Mouse (Mus musculus): Measurements from ENCODE around the gene Evpl.

The Evpl gene

DNA sequence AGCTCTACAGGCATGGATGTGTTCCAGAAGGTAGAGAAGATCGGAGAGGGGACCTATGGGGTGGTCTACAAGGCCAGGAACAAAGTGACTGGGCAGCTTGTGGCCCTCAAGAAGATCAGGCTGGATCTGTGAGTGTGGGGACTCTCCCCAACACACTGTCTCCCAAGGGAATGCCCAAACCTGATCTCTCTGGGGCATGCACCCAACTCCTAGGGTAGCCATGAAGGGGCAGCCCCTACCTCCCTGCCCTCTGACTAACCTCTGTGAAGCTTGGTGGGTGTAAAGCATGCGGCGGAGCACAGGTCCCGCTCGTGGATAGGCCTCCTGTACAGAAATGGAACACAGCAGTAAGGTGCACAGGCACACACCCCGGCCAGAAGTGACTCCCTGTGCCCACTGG, 21.9 kb downstream of the Evpl start:
- no peak for DNase-seq (ENCODE audit: extremely low spot score, low read depth, low spot score)

DNA sequence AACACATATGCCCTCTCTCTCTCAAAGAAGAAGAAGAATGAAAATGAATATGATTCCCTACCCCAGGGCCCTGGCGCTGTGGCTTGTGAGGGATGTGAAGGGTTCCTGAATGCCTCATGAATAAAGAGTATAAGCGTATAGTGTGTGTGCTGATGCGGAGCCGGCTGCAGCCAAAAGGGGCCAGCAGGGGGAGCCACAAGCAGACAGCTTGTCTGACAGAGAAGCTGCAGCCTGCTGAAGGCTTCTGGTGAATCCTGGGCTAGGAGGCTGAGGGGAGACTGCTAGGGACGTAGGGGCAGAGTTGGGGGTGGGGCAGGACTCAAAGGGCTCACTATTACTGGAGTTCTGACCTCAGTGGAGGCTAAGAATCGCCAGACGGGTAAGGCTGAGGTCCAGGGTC, 22.7 kb downstream of the Evpl start:
- DNase-seq (ENCODE audit: extremely low spot score, low read depth, low spot score) = no peak

DNA sequence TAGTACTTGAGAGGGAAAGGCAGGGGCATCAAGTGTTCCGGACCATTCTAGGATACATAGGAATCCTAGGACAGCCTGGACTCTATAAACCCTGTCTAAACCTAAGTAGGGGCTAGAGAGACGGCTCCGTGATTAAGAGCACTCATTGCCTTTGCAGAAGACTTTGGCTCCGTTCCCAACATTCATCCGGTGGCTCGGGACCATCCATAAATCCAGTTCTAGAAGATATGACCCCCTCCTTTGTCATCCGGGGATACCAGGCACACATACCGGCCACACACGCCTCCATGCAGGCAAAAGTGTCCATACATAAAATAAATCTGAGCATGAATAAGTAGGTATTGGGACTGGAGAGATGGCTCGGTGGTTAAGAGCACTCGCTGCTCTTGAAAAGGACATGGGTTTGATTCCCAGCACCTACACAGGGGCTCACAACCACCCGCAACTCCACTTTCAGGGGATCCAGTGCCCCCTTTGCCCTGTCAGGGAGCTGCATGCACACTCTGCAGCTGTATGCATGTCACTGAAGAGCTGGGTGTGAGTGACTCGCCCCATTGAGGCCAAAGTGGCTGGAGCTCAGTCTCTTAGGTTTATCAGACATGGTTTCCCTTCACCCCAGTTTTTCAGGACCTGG, 23.9 kb downstream of the Evpl start:
- no peak for DNase-seq (ENCODE audit: extremely low spot score, low read depth, low spot score)

DNA sequence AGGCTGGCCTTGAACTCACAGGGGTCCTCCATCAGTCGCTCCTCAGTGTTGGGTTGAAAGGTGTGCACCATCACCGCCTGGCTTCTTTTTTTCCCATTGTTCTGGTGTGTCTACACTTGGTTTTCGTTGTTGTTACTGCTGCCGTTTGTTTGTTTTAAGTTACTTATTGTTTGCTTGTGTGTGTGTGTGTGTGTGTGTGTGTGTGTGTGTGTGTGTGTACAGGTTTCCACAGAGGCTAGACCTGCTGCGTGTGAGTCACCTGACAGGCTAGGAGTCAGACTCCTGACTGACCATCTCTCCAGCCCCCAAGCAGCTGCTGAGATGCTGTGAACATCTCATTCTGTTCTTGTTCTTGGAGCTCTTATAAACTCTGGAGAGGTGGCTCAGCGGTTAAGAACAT, 25.0 kb downstream of the Evpl start:
- DNase-seq (ENCODE audit: extremely low spot score, low read depth, low spot score) = no peak

DNA sequence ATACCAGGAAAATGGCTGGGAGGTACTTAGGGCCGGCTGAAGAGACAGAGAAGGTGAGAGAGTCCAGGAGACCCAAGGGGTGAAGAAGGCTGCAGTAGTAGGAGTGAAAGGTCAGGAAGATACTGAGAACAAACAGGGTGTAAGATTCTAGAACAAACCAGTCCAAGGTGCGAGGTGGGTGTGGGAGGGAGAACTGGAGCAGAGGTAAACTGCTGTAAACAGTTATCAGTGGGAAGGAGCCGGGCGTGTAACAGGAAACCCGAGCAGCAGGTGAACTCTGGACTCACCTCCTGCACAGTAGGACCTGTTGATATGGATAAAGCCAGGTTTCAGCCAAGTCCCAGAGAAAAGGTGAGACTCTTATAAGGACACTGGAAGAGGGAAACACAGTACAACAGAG, 27.2 kb downstream of the Evpl start:
- DNase-seq (ENCODE audit: extremely low spot score, low read depth, low spot score) = no peak

DNA sequence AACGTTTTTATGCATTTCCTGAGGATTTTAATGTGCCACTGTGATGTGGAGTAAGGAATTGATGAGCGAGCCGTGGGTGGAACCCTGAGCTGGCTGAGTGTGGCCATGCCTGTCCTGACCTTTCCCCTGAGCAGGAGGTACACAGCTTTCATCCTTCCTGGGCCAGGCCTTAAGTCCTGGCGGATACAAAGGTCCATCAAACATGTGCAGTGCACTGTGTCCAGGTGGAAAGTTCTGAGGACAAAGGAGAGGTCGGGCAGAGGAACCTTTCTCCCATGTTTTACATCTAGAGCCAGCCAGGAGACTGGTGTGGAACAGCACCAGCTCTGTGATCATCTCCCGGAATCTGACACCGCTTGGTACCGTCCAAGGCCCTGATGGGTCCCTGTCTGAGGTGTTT, 28.6 kb downstream of the Evpl start:
- DNase-seq (ENCODE audit: extremely low spot score, low read depth, low spot score) = no peak

DNA sequence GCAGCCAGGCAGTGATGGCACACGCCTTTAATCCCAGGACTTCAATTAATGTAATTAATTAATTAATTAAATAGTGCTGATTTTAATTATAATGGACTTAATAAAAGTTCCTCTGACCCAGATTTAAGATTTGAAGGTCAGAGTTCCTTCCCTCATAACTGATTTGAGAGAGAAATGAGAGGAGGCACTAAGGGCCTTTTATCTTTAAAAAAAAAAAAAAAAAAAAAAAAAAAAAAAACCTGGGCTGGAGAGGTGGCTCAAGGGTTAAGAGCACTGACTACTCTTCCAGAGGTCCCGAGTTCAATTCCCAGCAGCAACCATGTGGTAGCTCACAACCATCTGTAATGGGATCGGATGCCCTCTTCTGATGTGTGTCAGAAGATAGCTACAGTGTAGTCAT, 29.2 kb downstream of the Evpl start:
- DNase-seq (ENCODE audit: extremely low spot score, low read depth, low spot score) = no peak

DNA sequence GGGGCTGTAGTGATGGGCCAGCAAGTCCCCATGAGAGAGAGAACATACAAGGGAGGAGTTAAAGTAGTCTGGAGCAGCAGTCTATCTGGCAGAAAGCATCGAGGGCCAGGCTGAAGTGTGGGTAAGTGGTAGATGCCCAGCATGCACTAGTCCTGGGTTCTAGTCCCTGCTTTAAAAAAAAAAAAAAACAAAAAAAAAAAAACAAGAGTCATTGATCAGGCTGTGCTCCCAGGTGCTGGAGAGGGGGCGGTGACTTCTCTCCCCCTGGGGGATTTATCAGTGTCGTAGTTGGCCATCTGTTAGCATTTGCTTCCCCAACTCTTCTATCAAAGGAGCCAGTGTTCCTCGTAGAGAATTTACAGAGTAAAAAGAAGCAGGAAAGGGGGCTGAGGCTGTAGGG, 31.2 kb downstream of the Evpl start:
- no peak for DNase-seq (ENCODE audit: extremely low spot score, low read depth, low spot score)

DNA sequence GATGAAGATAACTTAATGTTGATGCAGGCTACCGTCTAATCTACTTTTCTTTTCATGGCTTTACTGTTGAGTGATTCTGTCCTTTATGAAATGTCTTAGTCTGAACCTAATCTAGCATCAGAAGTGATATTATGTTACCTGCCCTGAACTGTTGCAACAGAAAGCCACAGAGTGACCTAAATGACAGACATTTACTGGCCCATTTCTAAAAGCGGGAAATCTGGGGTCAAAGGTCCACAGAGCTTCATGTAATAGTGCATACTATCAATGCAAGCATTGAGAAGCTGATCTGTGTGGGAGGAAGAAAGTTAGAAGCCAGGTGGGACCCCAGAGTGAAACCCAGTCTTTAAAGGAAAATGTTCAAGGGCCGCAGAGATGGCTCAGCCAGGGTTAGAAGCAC, 34.7 kb downstream of the Evpl start:
- no peak for DNase-seq (ENCODE audit: extremely low spot score, low read depth, low spot score)

DNA sequence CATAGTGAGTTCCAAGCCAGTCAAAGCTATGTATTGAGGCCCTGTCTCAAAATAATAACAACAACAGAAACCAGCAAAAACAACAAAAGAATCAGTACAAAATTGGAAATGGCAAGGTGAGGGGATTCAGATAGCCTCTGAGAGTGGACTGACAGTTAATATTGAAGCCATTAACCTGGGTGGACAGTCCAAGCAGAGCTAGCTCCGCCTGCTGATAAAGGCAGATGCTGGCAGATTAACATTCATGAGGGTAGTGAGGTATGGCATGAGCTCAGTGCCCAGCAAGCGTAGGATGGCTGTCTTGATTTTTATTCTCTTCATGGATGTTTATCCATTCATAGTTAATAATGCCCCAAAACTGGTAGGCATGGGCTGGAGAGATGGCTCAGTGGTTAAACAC, 36.7 kb downstream of the Evpl start:
- no peak for DNase-seq (ENCODE audit: extremely low spot score, low read depth, low spot score)

DNA sequence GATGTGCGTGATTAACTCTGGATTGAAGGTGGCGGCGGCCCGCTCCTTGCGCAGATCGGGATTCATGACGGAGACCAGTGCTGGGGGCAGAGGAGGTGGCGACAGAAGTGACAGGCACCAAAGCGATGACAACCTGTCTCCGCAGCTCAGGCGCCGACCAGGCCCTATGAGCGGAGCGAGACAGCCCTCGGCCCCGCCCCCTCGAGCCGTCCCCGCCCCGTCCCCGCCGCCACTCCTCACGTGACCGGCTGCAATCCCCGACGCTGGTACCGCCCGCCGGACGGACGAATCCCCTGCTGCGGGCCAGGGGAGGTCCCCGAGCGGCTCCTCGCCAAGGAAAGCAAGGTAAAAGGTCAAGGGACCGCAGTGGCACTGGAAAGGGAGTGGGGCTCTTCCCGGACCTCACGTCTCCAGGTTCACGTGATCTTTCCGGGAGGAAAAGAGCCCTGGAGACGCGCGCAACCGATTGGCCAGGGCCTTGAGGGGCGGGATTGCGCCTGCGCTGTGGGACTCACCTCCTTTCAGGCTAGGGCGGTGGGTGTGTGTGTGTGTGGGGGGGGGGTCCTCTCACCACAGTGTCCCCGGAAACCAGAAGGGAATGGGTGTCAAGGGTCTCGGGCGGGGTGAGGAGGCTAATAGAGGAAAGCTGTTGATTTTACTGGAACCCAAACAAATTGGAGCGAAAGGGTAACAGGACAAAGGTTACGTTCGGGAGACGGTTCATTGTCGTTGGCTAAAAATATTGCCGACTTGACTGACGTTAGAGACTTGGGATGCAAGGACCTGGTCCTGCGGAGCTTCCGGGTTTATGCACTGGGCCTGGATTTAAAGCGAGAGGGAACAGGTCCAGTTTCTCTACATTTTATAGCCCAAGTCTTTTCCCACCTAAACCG, 39.0 kb downstream of the Evpl start, which contains the start of the genes Ten1 and Acox1:
Ten1 (plus strand) TSS at position 217 of the 893 bp plus-strand sequence.
Acox1 (minus strand) TSS at position 407 of the 893 bp plus-strand sequence.
- peak; percentile 79 for DNase-seq (ENCODE audit: extremely low spot score, low read depth, low spot score)

DNA sequence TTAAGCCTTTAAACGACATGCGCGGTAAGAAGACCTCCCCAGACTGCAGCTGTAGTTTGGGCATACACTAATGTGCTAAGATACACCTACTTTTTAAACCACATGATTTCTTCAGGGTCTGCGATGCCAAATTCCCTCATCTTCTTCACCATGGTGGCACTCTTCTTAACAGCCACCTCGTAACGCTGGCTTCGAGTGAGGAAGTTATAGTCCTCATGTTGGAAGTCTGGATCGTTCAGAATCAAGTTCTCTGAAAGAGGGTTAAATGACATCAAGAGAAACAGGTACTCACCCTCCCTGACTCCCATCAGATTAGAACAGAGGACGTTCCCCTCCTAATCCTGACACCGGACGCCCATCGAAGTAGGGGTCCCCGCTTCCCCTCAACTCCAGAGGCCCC, 39.7 kb downstream of the Evpl start:
- no peak for DNase-seq (ENCODE audit: extremely low spot score, low read depth, low spot score)

DNA sequence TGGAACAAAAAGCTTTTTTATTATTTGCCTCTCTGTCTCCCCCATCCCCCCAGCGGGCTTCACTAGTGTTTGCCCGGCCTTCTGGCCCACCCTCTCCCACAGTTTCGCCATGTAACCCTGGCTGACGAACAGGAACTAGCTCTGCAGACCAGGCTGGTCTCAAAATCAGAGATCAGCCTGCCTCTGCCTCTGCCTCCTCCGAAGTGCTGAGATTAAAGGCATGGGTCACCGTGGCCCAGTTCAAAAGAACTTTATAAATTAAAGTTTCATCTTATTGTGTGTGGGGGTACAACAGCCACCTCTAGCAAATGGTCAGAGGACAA, 40.3 kb downstream of the Evpl start:
- no peak for DNase-seq (ENCODE audit: extremely low spot score, low read depth, low spot score)

DNA sequence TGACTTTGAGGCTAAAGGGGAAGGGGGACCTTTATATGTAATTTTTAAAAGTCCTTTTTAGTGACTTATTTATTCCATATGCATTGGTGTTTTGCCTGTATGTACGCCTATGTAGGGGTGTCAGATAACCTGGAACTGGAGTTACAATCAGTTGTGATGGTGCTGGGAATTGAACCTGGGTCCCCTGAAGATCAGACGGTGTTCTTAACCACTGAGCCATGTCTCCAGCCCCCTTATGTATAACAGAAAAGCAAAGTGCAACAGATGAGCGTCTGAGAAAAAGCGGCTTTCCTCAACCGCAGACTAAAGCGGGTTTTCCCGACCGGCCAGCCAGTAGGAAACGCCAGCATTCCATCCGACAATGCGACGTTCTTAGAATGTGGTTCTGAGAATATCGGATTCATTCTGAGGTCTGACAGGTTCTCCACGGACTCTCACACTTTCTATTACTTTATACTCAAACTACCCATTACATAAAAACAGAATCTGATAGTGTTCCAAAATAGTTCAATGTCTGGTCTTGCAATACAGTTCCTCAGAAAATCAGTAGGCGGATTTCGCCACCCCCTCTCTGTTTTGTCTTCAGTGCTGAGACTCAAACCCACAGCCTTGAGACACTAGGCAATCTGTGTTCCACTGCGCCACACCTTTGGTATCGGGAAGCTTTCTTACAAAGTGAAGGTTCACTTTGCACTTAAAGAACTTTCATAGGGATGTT, 40.9 kb downstream of the Evpl start:
- DNase-seq (ENCODE audit: extremely low spot score, low read depth, low spot score) = no peak

DNA sequence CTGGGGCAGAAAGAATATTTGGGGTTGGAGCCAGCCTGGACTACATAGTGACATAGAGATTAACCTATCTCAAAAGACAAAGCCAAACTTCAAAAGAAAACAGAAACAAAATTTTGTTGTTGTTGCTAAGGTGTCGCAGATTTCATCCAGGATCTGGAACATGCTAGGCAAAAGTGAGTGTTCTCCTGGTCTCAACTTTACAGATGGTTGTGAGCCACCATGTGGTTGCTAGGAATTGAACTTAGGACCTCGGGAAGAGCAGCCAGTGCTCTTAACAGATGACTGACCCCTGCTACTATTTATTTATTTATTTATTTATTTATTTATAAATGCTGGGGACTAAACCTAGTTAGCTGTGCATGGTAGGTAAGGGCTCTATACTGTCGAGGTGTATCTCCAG, 41.5 kb downstream of the Evpl start:
- DNase-seq (ENCODE audit: extremely low spot score, low read depth, low spot score) = no peak

DNA sequence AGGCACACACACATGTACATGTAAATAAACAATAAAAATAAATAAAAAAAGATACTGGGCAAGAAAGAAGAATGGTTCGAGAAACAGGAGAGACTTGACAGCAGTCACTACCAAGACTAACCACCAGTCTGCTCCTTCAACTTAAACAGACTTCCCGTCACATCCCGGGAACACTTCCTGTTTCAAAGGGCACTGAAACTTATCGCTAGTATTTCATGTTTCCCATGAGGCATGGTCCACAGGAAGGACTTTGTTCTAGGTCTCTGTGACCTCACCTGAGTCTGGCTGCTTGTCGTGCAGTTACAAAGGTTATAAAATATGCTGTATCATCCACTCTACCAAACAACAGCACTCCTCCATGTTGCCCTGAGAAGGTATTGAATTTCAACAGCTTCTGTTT, 42.6 kb downstream of the Evpl start:
- no peak for DNase-seq (ENCODE audit: extremely low spot score, low read depth, low spot score)

DNA sequence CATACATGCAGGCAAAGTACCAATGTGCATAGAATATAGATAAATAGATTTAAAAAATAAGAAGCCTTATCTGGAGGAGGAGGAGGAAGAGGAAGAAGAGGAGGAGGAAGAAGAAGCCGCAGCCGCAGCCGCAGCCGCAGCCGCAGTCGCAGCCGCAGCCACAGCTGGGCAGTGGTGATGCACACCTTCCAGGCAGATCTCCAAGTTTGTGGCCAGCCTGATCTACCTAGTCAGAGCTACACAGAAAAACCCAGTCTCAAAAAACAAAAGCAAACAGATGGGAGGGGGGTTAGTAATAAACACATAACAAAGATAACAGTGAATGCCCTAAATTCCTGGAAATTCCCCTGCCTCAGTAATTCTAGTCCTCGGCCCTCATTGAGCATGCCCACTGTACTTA, 43.3 kb downstream of the Evpl start:
- DNase-seq (ENCODE audit: extremely low spot score, low read depth, low spot score) = no peak

DNA sequence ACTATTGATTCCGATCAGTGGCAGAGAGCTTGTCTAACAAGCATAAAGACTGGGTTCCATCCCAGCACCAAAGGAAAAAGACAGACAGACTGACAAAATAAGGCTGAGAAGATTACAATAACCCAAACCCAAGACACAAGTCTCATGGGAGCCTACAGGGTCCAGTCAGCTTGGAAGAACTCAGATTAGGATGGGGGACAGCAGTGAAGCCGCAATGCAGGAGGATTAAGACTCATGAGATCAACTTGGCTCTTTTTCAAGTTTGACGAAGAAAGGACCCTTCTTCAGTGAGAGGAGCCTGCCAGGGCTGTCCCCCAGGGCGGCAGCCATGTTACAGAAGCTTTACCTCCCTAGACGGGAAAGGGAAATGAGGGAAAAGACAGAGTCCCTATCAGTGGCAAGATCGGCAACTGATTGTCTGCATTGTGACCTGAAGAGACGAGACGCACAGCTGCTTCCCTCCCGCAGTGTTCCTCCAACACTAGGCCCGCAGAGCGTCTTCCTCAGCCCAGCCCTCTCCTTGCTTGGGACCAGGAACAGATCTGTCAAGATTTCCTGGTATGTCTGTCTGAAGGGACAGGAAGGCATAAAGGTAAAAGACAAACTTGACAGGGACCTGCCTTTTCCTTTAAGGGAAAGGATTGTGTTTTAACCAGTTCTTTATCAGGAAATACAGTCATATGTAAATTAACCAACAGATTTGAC, 50.5 kb downstream of the Evpl start:
- no peak for DNase-seq (ENCODE audit: extremely low spot score, low read depth, low spot score)

DNA sequence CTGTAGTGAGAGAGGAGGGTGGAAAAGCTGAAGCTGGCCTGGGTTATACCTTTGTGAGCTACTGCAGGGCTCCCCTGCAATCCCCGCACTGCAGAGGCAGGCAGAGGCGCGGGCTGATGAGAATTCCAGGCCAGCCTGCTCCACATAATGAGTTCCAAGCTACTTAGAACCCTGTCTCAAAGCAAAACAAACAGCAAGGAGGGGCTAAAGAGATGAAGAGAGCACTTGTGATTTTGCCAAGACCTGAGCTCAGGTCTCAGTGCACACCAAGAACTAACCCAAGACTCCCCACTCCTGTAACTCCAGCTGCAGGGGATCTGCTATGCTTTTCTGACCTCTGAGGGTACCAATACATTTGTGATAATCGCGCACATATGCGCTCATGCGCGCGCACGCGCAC, 51.5 kb downstream of the Evpl start:
- no peak for DNase-seq (ENCODE audit: extremely low spot score, low read depth, low spot score)

DNA sequence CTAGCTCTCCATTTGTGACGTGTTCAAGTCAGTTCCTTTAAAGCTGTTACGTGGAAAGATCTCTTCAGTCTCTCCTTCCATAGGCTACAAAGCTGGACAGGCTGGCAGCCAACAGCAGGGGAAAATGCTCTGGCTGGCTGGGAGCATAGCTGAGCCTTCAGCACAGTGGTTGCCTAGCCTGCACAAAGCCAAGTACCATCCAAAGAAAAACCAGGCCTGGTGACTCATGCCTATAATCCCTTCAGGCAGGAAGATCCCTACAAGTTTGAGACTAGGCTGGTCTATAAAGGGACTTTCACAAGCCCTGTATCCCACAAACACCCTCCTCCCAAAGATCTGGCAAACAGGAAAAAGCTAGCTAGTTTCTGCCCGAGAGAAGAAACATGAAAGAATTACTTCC, 52.0 kb downstream of the Evpl start:
- DNase-seq (ENCODE audit: extremely low spot score, low read depth, low spot score) = no peak

DNA sequence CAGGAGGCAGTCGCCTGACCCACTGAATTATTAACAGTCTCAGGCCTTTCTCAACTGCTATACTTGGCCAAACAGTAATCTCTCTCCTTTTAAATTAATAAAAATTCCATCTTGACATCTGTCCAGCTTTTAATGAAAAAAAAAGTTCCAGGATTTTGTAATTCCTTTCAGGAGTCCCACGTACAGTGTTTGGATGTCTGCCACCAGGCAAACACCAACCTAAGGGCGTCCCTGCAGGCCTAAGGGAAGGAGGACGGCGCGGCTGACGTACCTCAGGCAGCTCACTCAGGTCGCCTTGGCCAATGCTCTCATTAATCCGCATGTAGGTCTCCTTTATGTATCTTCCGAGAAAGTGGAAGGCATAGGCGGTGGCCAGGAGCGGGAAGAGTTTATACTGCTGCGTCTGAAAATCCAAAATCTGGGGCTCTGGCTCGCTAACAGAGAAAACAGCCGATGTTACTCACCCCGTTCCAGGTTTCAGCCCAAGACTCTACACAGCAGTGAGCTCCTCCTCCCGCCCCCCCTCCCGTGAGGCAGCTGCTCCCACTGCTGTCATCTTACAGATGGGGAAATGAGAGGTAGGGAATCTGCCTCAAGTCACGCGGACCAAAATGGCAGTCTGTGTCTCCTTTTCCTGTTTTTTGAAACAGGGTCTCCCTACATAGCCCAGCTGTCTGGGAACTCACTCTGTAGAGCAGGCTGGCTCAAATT, 59.3 kb downstream of the Evpl start:
- DNase-seq (ENCODE audit: extremely low spot score, low read depth, low spot score) = no peak
